Mouse (Mus musculus) activated CD4-positive, CD25-positive, alpha-beta regulatory T cell (primary cell): ENCODE measurements around the gene A530016L24Rik. TPM values are rescaled to one million over a fixed set of nuclear protein-coding genes. Genes with fewer than 3 reads are reported as not detected.

Experiments used
- polyA plus RNA-seq, 2 experiments: library from polyadenylated mRNA; unstranded; fragments of 100-300 nt; shearing (Covaris generic); gene quantifications; one replicate each; pipeline ENCODE4 v1.2.1; 2017

A530016L24Rik gene
- not detected for polyA plus RNA-seq

GRCm38 (mm10) chr12:112489134-112489533 lies at the start of gene A530016L24Rik:
Gene A530016L24Rik (plus strand): TSS chr12:112489448.

GRCm38 (mm10) chr12:112516697-112517337 lies 27.6 kb downstream of the A530016L24Rik start, which contains the start of gene Tmem179:
Gene Tmem179 (minus strand): TSS chr12:112516747.

Other genes with a start within 250 kb of the A530016L24Rik start
- under 1 TPM in 1 of 2 experiments, not detected in 1; 0.10 TPM for gene Tmem179, start 27.3 kb downstream of the A530016L24Rik start, polyA plus RNA-seq
- gene Inf2, start 99.3 kb downstream of the A530016L24Rik start, polyA plus RNA-seq, result 10 to 100 TPM; 11.5 to 12.0 TPM
- gene Adssl1, start 130.6 kb downstream of the A530016L24Rik start, polyA plus RNA-seq, result 1 to 10 TPM in 1 of 2 experiments, under 1 TPM in 1; 0.87 to 1.9 TPM
- 10 to 100 TPM; 39.7 to 49.1 TPM for gene Siva1, start 155.2 kb downstream of the A530016L24Rik start, polyA plus RNA-seq
- gene Akt1, start 185.4 kb downstream of the A530016L24Rik start, polyA plus RNA-seq, result 100 to 1,000 TPM; 147 to 189 TPM
- 1 to 10 TPM; 1.6 to 6.0 TPM for gene Zbtb42, start 189.4 kb downstream of the A530016L24Rik start, polyA plus RNA-seq
- gene Cep170b, start 231.0 kb downstream of the A530016L24Rik start, polyA plus RNA-seq, result 1 to 10 TPM; 7.2 to 9.7 TPM